Mouse (Mus musculus): Measurements from ENCODE around the gene Slc12a5. TPM values are rescaled to one million over a fixed set of nuclear protein-coding genes. Genes with fewer than 3 reads are reported as not detected.

Slc12a5 gene
- total RNA-seq, 1 experiment from 2014 or later: 0.45 TPM

GRCm38 (mm10) chr2:164966381-164966780 lies 5.8 kb downstream of the Slc12a5 start:
- ATAC-seq (replicated peaks in 1 of 2; ENCODE audit: insufficient read depth in 1 of 2, low FRiP score in 2 of 2, low TSS enrichment in 1 of 2, low read depth in 1 of 2, poor library complexity in 2 of 2, severe bottlenecking in 2 of 2): no peak

- ATAC-seq (replicated peaks in 1 of 2; ENCODE audit: insufficient read depth in 1 of 2, low FRiP score in 2 of 2, low TSS enrichment in 1 of 2, low read depth in 1 of 2, poor library complexity in 2 of 2, severe bottlenecking in 2 of 2): no peak
Measured at GRCm38 (mm10) chr2:164967193-164967592, 6.6 kb downstream of the Slc12a5 start.

- ATAC-seq (replicated peaks in 1 of 2; ENCODE audit: insufficient read depth in 1 of 2, low FRiP score in 2 of 2, low TSS enrichment in 1 of 2, low read depth in 1 of 2, poor library complexity in 2 of 2, severe bottlenecking in 2 of 2): no peak
Measured at GRCm38 (mm10) chr2:164967761-164968440, 7.3 kb downstream of the Slc12a5 start.

GRCm38 (mm10) chr2:164968451-164968851 lies 7.8 kb downstream of the Slc12a5 start:
- ATAC-seq (replicated peaks in 1 of 2; ENCODE audit: insufficient read depth in 1 of 2, low FRiP score in 2 of 2, low TSS enrichment in 1 of 2, low read depth in 1 of 2, poor library complexity in 2 of 2, severe bottlenecking in 2 of 2): peak; percentile 46 to 69; a peak in 2 of 4 replicates

GRCm38 (mm10) chr2:164969348-164969781 lies 8.8 kb downstream of the Slc12a5 start:
- no peak for ATAC-seq (replicated peaks in 1 of 2; ENCODE audit: insufficient read depth in 1 of 2, low FRiP score in 2 of 2, low TSS enrichment in 1 of 2, low read depth in 1 of 2, poor library complexity in 2 of 2, severe bottlenecking in 2 of 2)

GRCm38 (mm10) chr2:164970631-164971196 lies 10.1 kb downstream of the Slc12a5 start:
- no peak for ATAC-seq (replicated peaks in 1 of 2; ENCODE audit: insufficient read depth in 1 of 2, low FRiP score in 2 of 2, low TSS enrichment in 1 of 2, low read depth in 1 of 2, poor library complexity in 2 of 2, severe bottlenecking in 2 of 2)

GRCm38 (mm10) chr2:164972646-164973045 lies 12.0 kb downstream of the Slc12a5 start:
- ATAC-seq (replicated peaks in 1 of 2; ENCODE audit: insufficient read depth in 1 of 2, low FRiP score in 2 of 2, low TSS enrichment in 1 of 2, low read depth in 1 of 2, poor library complexity in 2 of 2, severe bottlenecking in 2 of 2): no peak

- ATAC-seq (replicated peaks in 1 of 2; ENCODE audit: insufficient read depth in 1 of 2, low FRiP score in 2 of 2, low TSS enrichment in 1 of 2, low read depth in 1 of 2, poor library complexity in 2 of 2, severe bottlenecking in 2 of 2): no peak
Measured at GRCm38 (mm10) chr2:164975611-164976010, 15.0 kb downstream of the Slc12a5 start.

GRCm38 (mm10) chr2:164979749-164980148 lies 19.1 kb downstream of the Slc12a5 start:
- peak; percentile 22 to 48; a peak in 3 of 4 replicates for ATAC-seq (replicated peaks in 1 of 2; ENCODE audit: insufficient read depth in 1 of 2, low FRiP score in 2 of 2, low TSS enrichment in 1 of 2, low read depth in 1 of 2, poor library complexity in 2 of 2, severe bottlenecking in 2 of 2)

- ATAC-seq (replicated peaks in 1 of 2; ENCODE audit: insufficient read depth in 1 of 2, low FRiP score in 2 of 2, low TSS enrichment in 1 of 2, low read depth in 1 of 2, poor library complexity in 2 of 2, severe bottlenecking in 2 of 2): no peak
Measured at GRCm38 (mm10) chr2:164985962-164986361, 25.4 kb downstream of the Slc12a5 start.

- ATAC-seq (replicated peaks in 1 of 2; ENCODE audit: insufficient read depth in 1 of 2, low FRiP score in 2 of 2, low TSS enrichment in 1 of 2, low read depth in 1 of 2, poor library complexity in 2 of 2, severe bottlenecking in 2 of 2): no peak
Measured at GRCm38 (mm10) chr2:164986371-164987027, 25.9 kb downstream of the Slc12a5 start.

GRCm38 (mm10) chr2:164988777-164989176 lies 28.2 kb downstream of the Slc12a5 start:
- ATAC-seq (replicated peaks in 1 of 2; ENCODE audit: insufficient read depth in 1 of 2, low FRiP score in 2 of 2, low TSS enrichment in 1 of 2, low read depth in 1 of 2, poor library complexity in 2 of 2, severe bottlenecking in 2 of 2): no peak

- no peak for ATAC-seq (replicated peaks in 1 of 2; ENCODE audit: insufficient read depth in 1 of 2, low FRiP score in 2 of 2, low TSS enrichment in 1 of 2, low read depth in 1 of 2, poor library complexity in 2 of 2, severe bottlenecking in 2 of 2)
Measured at GRCm38 (mm10) chr2:164991111-164991510, 30.5 kb downstream of the Slc12a5 start.

- ATAC-seq (replicated peaks in 1 of 2; ENCODE audit: insufficient read depth in 1 of 2, low FRiP score in 2 of 2, low TSS enrichment in 1 of 2, low read depth in 1 of 2, poor library complexity in 2 of 2, severe bottlenecking in 2 of 2): no peak
Measured at GRCm38 (mm10) chr2:164991808-164992207, 31.2 kb downstream of the Slc12a5 start.

- ATAC-seq (replicated peaks in 1 of 2; ENCODE audit: insufficient read depth in 1 of 2, low FRiP score in 2 of 2, low TSS enrichment in 1 of 2, low read depth in 1 of 2, poor library complexity in 2 of 2, severe bottlenecking in 2 of 2): no peak
Measured at GRCm38 (mm10) chr2:164994156-164994555, 33.6 kb downstream of the Slc12a5 start.

- ATAC-seq (replicated peaks in 1 of 2; ENCODE audit: insufficient read depth in 1 of 2, low FRiP score in 2 of 2, low TSS enrichment in 1 of 2, low read depth in 1 of 2, poor library complexity in 2 of 2, severe bottlenecking in 2 of 2): no peak
Measured at GRCm38 (mm10) chr2:164994659-164995428, 34.2 kb downstream of the Slc12a5 start.

- ATAC-seq (replicated peaks in 1 of 2; ENCODE audit: insufficient read depth in 1 of 2, low FRiP score in 2 of 2, low TSS enrichment in 1 of 2, low read depth in 1 of 2, poor library complexity in 2 of 2, severe bottlenecking in 2 of 2): no peak
Measured at GRCm38 (mm10) chr2:164995976-164996375, 35.4 kb downstream of the Slc12a5 start.
